Mouse (Mus musculus): ENCODE results near the gene Nlrp6. TPM values are rescaled to one million over a fixed set of nuclear protein-coding genes. Genes with fewer than 3 reads are reported as not detected.

The Nlrp6 gene
- 0.85 and 1.00 TPM in 2 replicates for total RNA-seq (2014; rRNA removed)
- polyA plus RNA-seq (2015; fragmentation: Nextera tagmentation; extraction: Ambion mirVana): 0.98 and 1.3 TPM in 2 replicates

DNA sequence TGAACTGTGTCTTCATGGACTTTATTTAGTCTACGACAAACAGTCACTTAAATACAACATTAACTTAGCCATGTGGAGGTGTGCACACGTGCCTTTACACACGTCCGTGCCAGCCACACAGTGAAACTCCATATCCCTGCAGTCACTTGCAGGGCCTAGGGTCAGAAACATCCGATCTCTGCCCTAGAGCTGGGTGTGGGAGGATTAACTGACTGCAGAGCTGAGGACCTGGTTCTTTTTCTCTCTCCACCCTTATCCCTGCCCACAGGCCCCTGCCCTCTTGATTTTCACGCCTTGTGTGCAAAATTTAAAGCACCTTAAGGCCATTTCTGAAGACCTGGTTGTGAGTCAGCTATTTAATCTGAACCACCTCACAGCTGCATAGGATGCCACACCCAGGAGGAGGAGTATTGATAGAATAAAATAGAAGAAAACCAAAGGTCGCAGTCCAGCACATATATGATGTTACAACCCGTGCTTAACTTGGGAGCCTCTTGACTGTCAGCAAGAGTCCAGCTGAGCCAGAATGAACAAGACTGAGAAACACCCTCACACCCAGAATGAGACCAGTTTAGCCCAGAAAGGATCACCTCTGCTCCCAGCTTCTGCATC, at the start of gene Nlrp6:
Gene Nlrp6 (plus strand): TSS at position 485 of the 612 bp plus-strand sequence.
- H3K27me3 ChIP-seq (ENCODE audit: insufficient read depth, low read length): peaks cover 53% of the 10 kb centered on the region
- no peaks in the 10 kb centered on the region for H3K9me3 ChIP-seq (ENCODE audit: low read length)
- H3K4me3 ChIP-seq (ENCODE audit: low read depth, low read length): no peak within 1 kb of the TSS
- H3K9ac ChIP-seq: no peak within 1 kb of the TSS
- DNase-seq (no peak), ATAC-seq (no peak)
- H3K4me2 ChIP-seq (ENCODE audit: low read depth): no peak within 1 kb of the TSS
- H3K27ac ChIP-seq (ENCODE audit: low read depth, low read length): no peak within 1 kb of the TSS
- no peak for TF ChIP-seq CTCF (IDR thresholded peaks at IDR 0.05; ENCODE audit: low read depth)
- H3K36me3 ChIP-seq (ENCODE audit: insufficient read depth): no peaks in the 10 kb centered on the region
- WGBS: 83% methylated on average over 8 of the region's 8 CpGs
- H3K4me1 ChIP-seq (ENCODE audit: insufficient read depth): no peaks in the 10 kb centered on the region

DNA sequence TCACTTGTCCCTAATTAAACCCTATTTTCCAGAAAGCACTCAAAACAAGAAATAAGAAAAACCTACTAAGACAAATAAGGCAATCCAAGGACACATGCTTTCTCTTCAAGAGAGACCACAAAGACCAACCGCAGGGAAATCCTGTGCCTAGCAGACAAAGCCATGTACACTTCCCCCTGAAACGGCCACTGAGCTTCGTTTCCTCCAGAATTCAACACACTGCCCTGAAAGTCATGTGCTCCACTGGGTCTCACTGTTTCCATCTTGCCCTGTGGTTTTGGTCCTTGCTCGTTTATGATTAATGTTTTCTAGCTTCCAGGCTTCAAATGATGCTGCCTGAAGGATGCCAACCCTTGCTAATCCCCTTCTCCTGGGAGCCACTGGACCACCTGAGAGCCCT, 46.5 kb upstream of the Nlrp6 start:
- Histone ChIP-seq H3K4me2 (ENCODE audit: low read depth) (no peak overlapping the region), H3K4me1 (ENCODE audit: insufficient read depth) (no peaks in the 10 kb centered on the region), H3K27ac (ENCODE audit: low read depth, low read length) (no peak overlapping the region), H3K9ac (no peak overlapping the region), H3K27me3 (ENCODE audit: insufficient read depth, low read length) (no peaks in the 10 kb centered on the region), H3K4me3 (ENCODE audit: low read depth, low read length) (no peak overlapping the region), H3K9me3 (ENCODE audit: low read length) (no peaks in the 10 kb centered on the region), H3K36me3 (ENCODE audit: insufficient read depth) (peaks cover 19% of the 10 kb centered on the region)
- ATAC-seq (no peak), DNase-seq (no peak)
- WGBS: 91% methylated on average over 4 of the region's 4 CpGs
- no peak for TF ChIP-seq CTCF (IDR thresholded peaks at IDR 0.05; ENCODE audit: low read depth)

GRCm38 (mm10) chr7:140877364-140877763, 43.3 kb upstream of the Nlrp6 start:
- Histone ChIP-seq H3K4me1 (ENCODE audit: insufficient read depth) (no peaks in the 10 kb centered on the region), H3K4me3 (ENCODE audit: low read depth, low read length) (no peak overlapping the region), H3K27ac (ENCODE audit: low read depth, low read length) (no peak overlapping the region), H3K4me2 (ENCODE audit: low read depth) (no peak overlapping the region), H3K9ac (no peak overlapping the region), H3K9me3 (ENCODE audit: low read length) (no peaks in the 10 kb centered on the region), H3K27me3 (ENCODE audit: insufficient read depth, low read length) (no peaks in the 10 kb centered on the region), H3K36me3 (ENCODE audit: insufficient read depth) (peaks cover 19% of the 10 kb centered on the region)
- 85% methylated on average over 6 of the region's 6 CpGs for WGBS
- DNase-seq: no peak
- ATAC-seq: no peak
- no peak for TF ChIP-seq CTCF (IDR thresholded peaks at IDR 0.05; ENCODE audit: low read depth)

DNA sequence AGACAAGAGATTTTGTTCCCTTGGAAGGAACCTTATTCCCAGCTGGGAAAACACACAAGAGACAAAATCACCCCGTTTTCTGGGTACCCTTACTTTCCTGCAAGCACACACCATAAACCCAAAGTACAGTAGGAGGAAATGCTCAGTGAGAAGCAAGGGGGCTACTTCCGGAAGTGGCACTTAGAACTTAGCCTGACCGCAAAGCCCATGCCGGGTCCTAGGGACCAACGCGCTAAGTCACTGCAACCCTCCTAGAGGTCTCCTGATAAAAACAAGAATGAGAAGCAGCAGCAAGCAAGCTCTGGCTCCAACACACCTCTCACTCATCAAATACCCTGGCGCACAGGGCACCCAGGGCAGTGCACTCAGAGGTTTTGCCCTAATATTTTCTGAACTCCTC, 41.3 kb upstream of the Nlrp6 start:
- DNase-seq (no peak), ATAC-seq (no peak)
- TF ChIP-seq CTCF (IDR thresholded peaks at IDR 0.05; ENCODE audit: low read depth): no peak
- H3K36me3 ChIP-seq (ENCODE audit: insufficient read depth): peaks cover 22% of the 10 kb centered on the region
- WGBS: 89% methylated on average over 7 of the region's 7 CpGs
- H3K9me3 ChIP-seq (ENCODE audit: low read length): no peaks in the 10 kb centered on the region
- no peak overlapping the region for H3K9ac ChIP-seq
- no peak overlapping the region for H3K27ac ChIP-seq (ENCODE audit: low read depth, low read length)
- H3K27me3 ChIP-seq (ENCODE audit: insufficient read depth, low read length): no peaks in the 10 kb centered on the region
- H3K4me3 ChIP-seq (ENCODE audit: low read depth, low read length): no peak overlapping the region
- no peak overlapping the region for H3K4me2 ChIP-seq (ENCODE audit: low read depth)
- peaks cover 3% of the 10 kb centered on the region; the same call in 1 of the 2 replicates for H3K4me1 ChIP-seq (ENCODE audit: insufficient read depth)

DNA sequence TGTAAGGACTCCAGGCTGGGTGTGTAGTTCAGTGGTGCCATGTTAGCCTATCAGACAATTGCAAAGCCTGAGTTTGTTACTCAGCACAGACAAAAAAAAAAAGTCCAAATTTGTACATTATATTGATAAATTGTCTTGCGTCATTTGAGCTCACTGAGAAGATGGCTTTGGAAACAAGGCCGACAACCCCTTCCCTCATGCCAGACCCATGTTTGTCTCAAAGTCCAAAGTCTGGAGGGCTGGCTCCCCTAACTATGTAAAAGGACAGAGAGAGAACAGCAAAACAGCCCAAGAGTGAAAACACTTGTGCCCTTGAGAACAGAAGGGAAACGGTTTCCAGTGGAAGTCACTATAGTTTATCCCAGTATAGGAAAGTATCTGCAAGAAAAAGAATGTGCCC, 40.3 kb upstream of the Nlrp6 start:
- TF ChIP-seq CTCF (IDR thresholded peaks at IDR 0.05; ENCODE audit: low read depth): no peak
- Histone ChIP-seq H3K9ac (no peak overlapping the region), H3K4me1 (ENCODE audit: insufficient read depth) (peaks cover 3% of the 10 kb centered on the region; the same call in 1 of the 2 replicates), H3K4me3 (ENCODE audit: low read depth, low read length) (no peak overlapping the region), H3K9me3 (ENCODE audit: low read length) (no peaks in the 10 kb centered on the region), H3K27me3 (ENCODE audit: insufficient read depth, low read length) (no peaks in the 10 kb centered on the region), H3K27ac (ENCODE audit: low read depth, low read length) (no peak overlapping the region), H3K36me3 (ENCODE audit: insufficient read depth) (peaks cover 19% of the 10 kb centered on the region), H3K4me2 (ENCODE audit: low read depth) (no peak overlapping the region)
- no peak for ATAC-seq
- no peak for DNase-seq
- 88% methylated on average over 3 of the region's 3 CpGs for WGBS

DNA sequence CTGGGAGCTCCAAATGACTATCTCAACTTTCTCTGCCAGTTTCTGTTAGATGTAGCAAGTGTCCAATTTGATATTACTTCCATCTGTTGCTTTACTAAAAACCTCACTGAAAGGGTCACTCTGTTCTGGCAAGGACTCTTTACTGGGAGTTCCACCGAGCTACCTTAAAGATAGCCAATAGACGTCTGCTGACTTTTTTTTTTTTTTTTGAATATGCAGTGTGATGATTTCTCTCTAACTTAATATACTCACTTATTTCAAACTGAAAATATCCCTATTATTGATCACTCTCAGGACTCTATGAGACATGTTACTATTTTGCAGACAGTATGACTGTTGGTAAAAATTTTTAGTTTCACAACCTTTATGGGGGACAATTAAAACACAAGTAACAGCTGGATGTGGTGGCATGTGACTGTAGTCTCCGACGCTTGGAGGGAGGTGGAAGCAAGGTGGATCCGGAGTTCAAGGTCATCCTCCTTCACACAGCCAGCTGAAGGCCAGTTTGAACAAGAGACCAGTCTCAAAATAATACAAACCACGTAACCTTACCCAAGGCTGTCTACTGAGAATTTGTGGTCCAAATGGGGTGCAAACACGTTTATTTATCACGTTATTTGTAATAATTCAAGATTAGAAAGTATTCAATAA, 39.7 kb upstream of the Nlrp6 start:
- H3K4me1 ChIP-seq (ENCODE audit: insufficient read depth): peaks cover 3% of the 10 kb centered on the region; the same call in 1 of the 2 replicates
- H3K4me2 ChIP-seq (ENCODE audit: low read depth): peak overlapping the region; percentile 72
- WGBS: 24% methylated on average over 8 of the region's 8 CpGs
- no peak overlapping the region for H3K27ac ChIP-seq (ENCODE audit: low read depth, low read length)
- H3K27me3 ChIP-seq (ENCODE audit: insufficient read depth, low read length): no peaks in the 10 kb centered on the region
- no peak for TF ChIP-seq CTCF (IDR thresholded peaks at IDR 0.05; ENCODE audit: low read depth)
- H3K4me3 ChIP-seq (ENCODE audit: low read depth, low read length): peak overlapping the region; percentile 99
- peak overlapping the region; percentile 91; the same call in 1 of the 2 replicates for H3K9ac ChIP-seq
- DNase-seq (no peak), ATAC-seq (no peak)
- peaks cover 18% of the 10 kb centered on the region for H3K36me3 ChIP-seq (ENCODE audit: insufficient read depth)
- no peaks in the 10 kb centered on the region for H3K9me3 ChIP-seq (ENCODE audit: low read length)

Data from forebrain, postnatal 0 days (tissue).